ENCODE assay signal across 10 mouse cellular contexts in genomic region chr3:135249104-135249503, GRCm38 (mm10). TPM values are rescaled to one million over a fixed set of nuclear protein-coding genes. Genes with fewer than 3 reads are reported as not detected.
A peak's percentile ranks its signal among the peaks of the same experiment; 100 is the strongest.
DNase-seq lines count a peak whose midpoint lies in the region; ATAC-seq lines count a peak whose summit lies in the region.
"Had no signal": no experiment of that assay in that cellular context is flagged by ENCODE, and none has a peak within 500 bp of the region (broad histone marks: within the 10 kb centered on the region; RNA-seq: fewer than 3 reads in every experiment).

No protein-coding gene starts in this region.

- H3K4me2 ChIP-seq in midbrain, embryonic 15.5 days, result no peak overlapping the region
- H3K4me2 ChIP-seq in stomach, embryonic 16.5 days (ENCODE audit: low read depth, low read length), result no peak overlapping the region

- H3K9ac ChIP-seq in midbrain, embryonic 15.5 days, result no peak overlapping the region
- H3K9ac ChIP-seq in stomach, embryonic 16.5 days (ENCODE audit: low read length), result no peak overlapping the region

- WGBS in midbrain, embryonic 10.5 days, result 85% methylated on average over 6 of the region's 6 CpGs
- WGBS in midbrain, embryonic 15.5 days, result 83% methylated on average over 6 of the region's 6 CpGs
- WGBS in stomach, embryonic 16.5 days, result 75% methylated on average over 6 of the region's 6 CpGs

- peak; percentile 53 for DNase-seq in CD4-positive, CD25-positive, alpha-beta regulatory T cell, adult 2 months (ENCODE audit: low read depth, low spot score)
- peak; percentile 23 for DNase-seq in midbrain, embryonic 10.5 days (ENCODE audit: low spot score)
- DNase-seq in liver, result peak; percentile 33
- DNase-seq in left cerebral cortex, adult 8-10 months (ENCODE audit: low spot score in 2 of 2), result no peak
- no peak for DNase-seq in gastrocnemius, postnatal 4 days (ENCODE audit: low spot score in 2 of 2)
- DNase-seq: thymus, adult 2 months had no signal

- no peak for ATAC-seq in CD4-positive, CD25-positive, alpha-beta regulatory T cell, adult 4 months
- no peak for ATAC-seq in midbrain, embryonic 15.5 days (replicated peaks)
- peak; percentile 69; the same call in 1 of the 2 replicates for ATAC-seq in stomach, embryonic 16.5 days (ENCODE audit: insufficient read depth, low FRiP score)

- no peak overlapping the region for H3K4me3 ChIP-seq in midbrain, embryonic 10.5 days
- H3K4me3 ChIP-seq in midbrain, embryonic 15.5 days, result no peak overlapping the region
- H3K4me3 ChIP-seq in stomach, embryonic 16.5 days (replicated peaks; ENCODE audit: low read length), result no peak overlapping the region
- H3K4me3 ChIP-seq: myocyte had no signal

- no peak overlapping the region for H3K27ac ChIP-seq in midbrain, embryonic 10.5 days (replicated peaks)
- H3K27ac ChIP-seq in midbrain, embryonic 15.5 days, result no peak overlapping the region
- H3K27ac ChIP-seq in stomach, embryonic 16.5 days (ENCODE audit: low read length), result no peak overlapping the region

- H3K4me1 ChIP-seq in midbrain, embryonic 10.5 days, result no peaks in the 10 kb centered on the region
- H3K4me1 ChIP-seq in midbrain, embryonic 15.5 days, result no peaks in the 10 kb centered on the region
- no peaks in the 10 kb centered on the region for H3K4me1 ChIP-seq in stomach, embryonic 16.5 days (ENCODE audit: control insufficient read depth, insufficient read depth, low read length)

- peaks cover 94% of the 10 kb centered on the region for H3K36me3 ChIP-seq in midbrain, embryonic 10.5 days
- no peaks in the 10 kb centered on the region for H3K36me3 ChIP-seq in midbrain, embryonic 15.5 days (replicated peaks)
- H3K36me3 ChIP-seq in stomach, embryonic 16.5 days (ENCODE audit: control insufficient read depth, insufficient read depth, low read length), result peaks cover 16% of the 10 kb centered on the region

- no peaks in the 10 kb centered on the region for H3K27me3 ChIP-seq in midbrain, embryonic 10.5 days (ENCODE audit: low read depth, poor library complexity, severe bottlenecking)
- H3K27me3 ChIP-seq in midbrain, embryonic 15.5 days (replicated peaks), result no peaks in the 10 kb centered on the region
- H3K27me3 ChIP-seq in stomach, embryonic 16.5 days (ENCODE audit: control insufficient read depth, insufficient read depth, low read length), result no peaks in the 10 kb centered on the region

- no peaks in the 10 kb centered on the region for H3K9me3 ChIP-seq in midbrain, embryonic 10.5 days (replicated peaks)
- no peaks in the 10 kb centered on the region for H3K9me3 ChIP-seq in midbrain, embryonic 15.5 days
- H3K9me3 ChIP-seq in stomach, embryonic 16.5 days (replicated peaks; ENCODE audit: control insufficient read depth, low read length), result no peaks in the 10 kb centered on the region

RNA-seq across cellular contexts. Expression of gene Bdh2, which starts 31.9 kb away (rescaled TPM):
- not detected for polyA plus RNA-seq in CD4-positive, CD25-positive, alpha-beta regulatory T cell, adult 4 months (2017; shearing (Covaris generic))
- polyA plus RNA-seq in midbrain, embryonic 10.5 days (2016; fragmentation: Nextera tagmentation; extraction: Ambion mirVana), result 6.1 and 8.1 TPM in 2 replicates
- polyA plus RNA-seq in midbrain, embryonic 15.5 days (2015; fragmentation: Nextera tagmentation; extraction: Ambion mirVana), result 4.4 and 4.8 TPM in 2 replicates
- 5.7 and 6.2 TPM in 2 replicates for polyA plus RNA-seq in stomach, embryonic 16.5 days (2015; fragmentation: Nextera tagmentation; extraction: Ambion mirVana)
- 1 to 10 TPM; 4.5 to 6.0 (median 5.1) TPM for total RNA-seq in left cerebral cortex, adult 8-10 months (2022)
- 1 to 10 TPM; 5.8 to 6.4 TPM for total RNA-seq in gastrocnemius, postnatal 4 days (2021)

RNA-seq across cellular contexts. Expression of gene Cenpe, which starts 36.8 kb away (rescaled TPM):
- polyA plus RNA-seq in CD4-positive, CD25-positive, alpha-beta regulatory T cell, adult 4 months (2017; shearing (Covaris generic)), result 1 to 10 TPM; 2.4 to 3.8 TPM
- polyA plus RNA-seq in midbrain, embryonic 10.5 days (2016; fragmentation: Nextera tagmentation; extraction: Ambion mirVana), result 34.8 and 37.7 TPM in 2 replicates
- polyA plus RNA-seq in midbrain, embryonic 15.5 days (2015; fragmentation: Nextera tagmentation; extraction: Ambion mirVana), result 3.4 and 4.5 TPM in 2 replicates
- 18.4 and 20.4 TPM in 2 replicates for polyA plus RNA-seq in stomach, embryonic 16.5 days (2015; fragmentation: Nextera tagmentation; extraction: Ambion mirVana)
- 1 to 10 TPM; 1.2 to 2.4 (median 1.2) TPM for total RNA-seq in left cerebral cortex, adult 8-10 months (2022)
- total RNA-seq in gastrocnemius, postnatal 4 days (2021), result 10 to 100 TPM in 1 of 2 experiments, 1 to 10 TPM in 1; 9.9 to 12.0 TPM

RNA-seq across cellular contexts. Expression of gene Slc9b2, which starts 58.4 kb away (rescaled TPM):
- 10 to 100 TPM; 13.6 to 18.6 TPM for polyA plus RNA-seq in CD4-positive, CD25-positive, alpha-beta regulatory T cell, adult 4 months (2017; shearing (Covaris generic))
- polyA plus RNA-seq in midbrain, embryonic 10.5 days (2016; fragmentation: Nextera tagmentation; extraction: Ambion mirVana), result 1.2 and 2.8 TPM in 2 replicates
- 1.4 TPM in 2 replicates for polyA plus RNA-seq in midbrain, embryonic 15.5 days (2015; fragmentation: Nextera tagmentation; extraction: Ambion mirVana)
- 3.6 and 3.7 TPM in 2 replicates for polyA plus RNA-seq in stomach, embryonic 16.5 days (2015; fragmentation: Nextera tagmentation; extraction: Ambion mirVana)
- 1 to 10 TPM; 3.0 to 4.7 (median 3.6) TPM for total RNA-seq in left cerebral cortex, adult 8-10 months (2022)
- total RNA-seq in gastrocnemius, postnatal 4 days (2021), result under 1 TPM; 0.42 to 0.67 TPM

Comparison
In these comparisons a context has a peak if more than half of its experiments do, and no peak if none do; other contexts are left out.
1. DNase-seq: peak in CD4-positive, CD25-positive, alpha-beta regulatory T cell, adult 2 months (single experiment), midbrain, embryonic 10.5 days (single experiment) and liver (single experiment); none in left cerebral cortex, adult 8-10 months (0 of 2) and gastrocnemius, postnatal 4 days (0 of 2).